Mouse (Mus musculus): ENCODE measurements at regions not wholly inside any gene's neighbourhood (a gene's known extent, or its start where the extent isn't known, plus 50 kb on each side); places are given as distances from the start of the nearest gene placed in this dataset.

GRCm38 (mm10) chr7:138626061-138626460, 219.8 kb upstream of the Ppp2r2d start:
- Histone ChIP-seq H3K27me3 (no peaks in the 10 kb centered on the region), H3K4me3 (no peak overlapping the region)

GRCm38 (mm10) chr7:138620896-138621655, 223.5 kb upstream of the Tcerg1l start:
- Histone ChIP-seq H3K4me1 (peaks cover 8% of the 10 kb centered on the region), H3K36me3 (no peaks in the 10 kb centered on the region), H3K27ac (no peak overlapping the region), H3K27me3 (no peaks in the 10 kb centered on the region), H3K4me3 (no peak overlapping the region), H3K9ac (no peak overlapping the region), H3K9me3 (no peaks in the 10 kb centered on the region), H3K4me2 (no peak overlapping the region)
- WGBS: 84% methylated on average over 10 of the region's 10 CpGs
- ATAC-seq (ENCODE audit: insufficient number of reproducible peaks, insufficient read depth, low FRiP score, low TSS enrichment, low read depth): no peak

More at GRCm38 (mm10) chr7:138626061-138626460, 219.8 kb upstream of the Ppp2r2d start:
- no peak for ATAC-seq (ENCODE audit: insufficient number of reproducible peaks, insufficient read depth, low FRiP score, low TSS enrichment, low read depth)
- no peaks in the 10 kb centered on the region for H3K9me3 ChIP-seq
- WGBS: 80% methylated on average over 9 of the region's 9 CpGs
- H3K4me2 ChIP-seq: no peak overlapping the region
- no peaks in the 10 kb centered on the region for H3K4me1 ChIP-seq
- H3K27ac ChIP-seq: no peak overlapping the region
- no peak overlapping the region for H3K9ac ChIP-seq
- no peaks in the 10 kb centered on the region for H3K36me3 ChIP-seq

- peaks cover 8% of the 10 kb centered on the region for H3K4me1 ChIP-seq
- no peaks in the 10 kb centered on the region for H3K27me3 ChIP-seq
- 57% methylated on average over 5 of the region's 5 CpGs for WGBS
- H3K36me3 ChIP-seq: no peaks in the 10 kb centered on the region
- H3K9me3 ChIP-seq: no peaks in the 10 kb centered on the region
- ATAC-seq (ENCODE audit: insufficient number of reproducible peaks, insufficient read depth, low FRiP score, low TSS enrichment, low read depth): no peak
- H3K4me2 ChIP-seq: no peak overlapping the region
- no peak overlapping the region for H3K27ac ChIP-seq
- no peak overlapping the region for H3K9ac ChIP-seq
- H3K4me3 ChIP-seq: no peak overlapping the region
Observed at GRCm38 (mm10) chr7:138620080-138620684, 222.7 kb upstream of the Tcerg1l start.

DNA sequence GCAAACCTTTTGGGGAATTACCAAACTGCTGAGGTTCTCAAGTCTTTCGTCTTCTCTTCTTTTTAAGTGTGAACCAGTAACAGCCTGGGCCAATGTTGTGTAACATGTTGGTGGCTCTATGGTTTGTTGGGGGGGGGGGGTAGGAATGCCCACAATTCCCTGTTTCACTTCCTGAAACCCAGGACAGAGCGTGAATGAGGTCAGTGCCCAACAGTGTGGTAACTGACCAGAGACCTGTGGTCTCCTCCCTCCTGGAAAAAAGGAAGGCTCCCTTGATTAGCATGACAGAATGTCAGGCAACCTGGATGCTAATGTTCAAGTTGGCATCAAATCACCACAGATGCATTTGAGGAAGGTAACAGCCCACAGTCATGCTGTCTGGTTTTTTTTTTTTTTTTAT, 218.9 kb upstream of the Tcerg1l start:
- no peaks in the 10 kb centered on the region for H3K27me3 ChIP-seq
- no peak overlapping the region for H3K4me3 ChIP-seq
- WGBS: 65% methylated on average over 2 of the region's 2 CpGs
- H3K27ac ChIP-seq: no peak overlapping the region
- no peaks in the 10 kb centered on the region for H3K36me3 ChIP-seq
- H3K4me1 ChIP-seq: peaks cover 8% of the 10 kb centered on the region
- ATAC-seq (ENCODE audit: insufficient number of reproducible peaks, insufficient read depth, low FRiP score, low TSS enrichment, low read depth): no peak
- H3K4me2 ChIP-seq: no peak overlapping the region
- H3K9ac ChIP-seq: no peak overlapping the region
- H3K9me3 ChIP-seq: no peaks in the 10 kb centered on the region

- H3K4me2 ChIP-seq: no peak overlapping the region
- no peaks in the 10 kb centered on the region for H3K36me3 ChIP-seq
- H3K4me1 ChIP-seq: peaks cover 19% of the 10 kb centered on the region; the same call in 1 of the 2 replicates
- no peak overlapping the region for H3K9ac ChIP-seq
- ATAC-seq (ENCODE audit: insufficient number of reproducible peaks, insufficient read depth, low FRiP score, low TSS enrichment, low read depth): no peak
- H3K4me3 ChIP-seq: no peak overlapping the region
- no peaks in the 10 kb centered on the region for H3K9me3 ChIP-seq
- WGBS: 89% methylated on average over 3 of the region's 3 CpGs
- H3K27ac ChIP-seq: no peak overlapping the region
- no peaks in the 10 kb centered on the region for H3K27me3 ChIP-seq
Observed at GRCm38 (mm10) chr7:138609605-138610004, 212.1 kb upstream of the Tcerg1l start.

GRCm38 (mm10) chr7:138609124-138609523, 211.6 kb upstream of the Tcerg1l start:
- no peaks in the 10 kb centered on the region for H3K9me3 ChIP-seq
- 92% methylated on average over 4 of the region's 4 CpGs for WGBS
- no peaks in the 10 kb centered on the region for H3K36me3 ChIP-seq
- no peak overlapping the region for H3K4me3 ChIP-seq
- H3K4me1 ChIP-seq: peaks cover 19% of the 10 kb centered on the region; the same call in 1 of the 2 replicates
- no peak overlapping the region for H3K9ac ChIP-seq
- no peak overlapping the region for H3K4me2 ChIP-seq
- ATAC-seq (ENCODE audit: insufficient number of reproducible peaks, insufficient read depth, low FRiP score, low TSS enrichment, low read depth): no peak
- H3K27ac ChIP-seq: no peak overlapping the region
- no peaks in the 10 kb centered on the region for H3K27me3 ChIP-seq

- no peaks in the 10 kb centered on the region for H3K9me3 ChIP-seq
- H3K27me3 ChIP-seq: no peaks in the 10 kb centered on the region
- ATAC-seq (ENCODE audit: insufficient number of reproducible peaks, insufficient read depth, low FRiP score, low TSS enrichment, low read depth): no peak
- no peak overlapping the region for H3K27ac ChIP-seq
- H3K9ac ChIP-seq: no peak overlapping the region
- H3K4me3 ChIP-seq: no peak overlapping the region
- H3K36me3 ChIP-seq: no peaks in the 10 kb centered on the region
- WGBS: 69% methylated on average over 11 of the region's 11 CpGs
- no peak overlapping the region for H3K4me2 ChIP-seq
- peaks cover 19% of the 10 kb centered on the region; the same call in 1 of the 2 replicates for H3K4me1 ChIP-seq
Observed at GRCm38 (mm10) chr7:138606363-138606964, 208.9 kb upstream of the Tcerg1l start.

- H3K27ac ChIP-seq: no peak overlapping the region
- no peaks in the 10 kb centered on the region for H3K27me3 ChIP-seq
- no peaks in the 10 kb centered on the region for H3K9me3 ChIP-seq
- no peak overlapping the region for H3K4me3 ChIP-seq
- peaks cover 19% of the 10 kb centered on the region; the same call in 1 of the 2 replicates for H3K4me1 ChIP-seq
- H3K36me3 ChIP-seq: no peaks in the 10 kb centered on the region
- no peak overlapping the region for H3K4me2 ChIP-seq
- no peak overlapping the region for H3K9ac ChIP-seq
- ATAC-seq (ENCODE audit: insufficient number of reproducible peaks, insufficient read depth, low FRiP score, low TSS enrichment, low read depth): no peak
Observed at GRCm38 (mm10) chr7:138605923-138606322, 208.4 kb upstream of the Tcerg1l start.

- WGBS: 66% methylated on average over 4 of the region's 4 CpGs
- ATAC-seq (ENCODE audit: insufficient number of reproducible peaks, insufficient read depth, low FRiP score, low TSS enrichment, low read depth): no peak
- H3K4me2 ChIP-seq: no peak overlapping the region
Observed at GRCm38 (mm10) chr7:138601749-138602148, 204.2 kb upstream of the Tcerg1l start.

GRCm38 (mm10) chr7:138593344-138593743, 195.8 kb upstream of the Tcerg1l start:
- ATAC-seq (ENCODE audit: insufficient number of reproducible peaks, insufficient read depth, low FRiP score, low TSS enrichment, low read depth): no peak
- 69% methylated on average over 2 of the region's 2 CpGs for WGBS
- Histone ChIP-seq H3K9me3 (no peaks in the 10 kb centered on the region), H3K27me3 (peaks cover 4% of the 10 kb centered on the region; the same call in 1 of the 2 replicates), H3K9ac (no peak overlapping the region), H3K4me3 (no peak overlapping the region), H3K36me3 (no peaks in the 10 kb centered on the region), H3K4me2 (no peak overlapping the region), H3K27ac (no peak overlapping the region), H3K4me1 (no peaks in the 10 kb centered on the region)

More at GRCm38 (mm10) chr7:138601749-138602148, 204.2 kb upstream of the Tcerg1l start:
- H3K4me3 ChIP-seq: no peak overlapping the region
- no peaks in the 10 kb centered on the region for H3K9me3 ChIP-seq
- peaks cover 9% of the 10 kb centered on the region; the same call in 1 of the 2 replicates for H3K4me1 ChIP-seq
- H3K27ac ChIP-seq: no peak overlapping the region
- H3K36me3 ChIP-seq: no peaks in the 10 kb centered on the region
- H3K9ac ChIP-seq: no peak overlapping the region
- 0 out of 2 replicates have a peak, but pooled peaks cover 4% of the 10 kb centered on the region for H3K27me3 ChIP-seq

DNA sequence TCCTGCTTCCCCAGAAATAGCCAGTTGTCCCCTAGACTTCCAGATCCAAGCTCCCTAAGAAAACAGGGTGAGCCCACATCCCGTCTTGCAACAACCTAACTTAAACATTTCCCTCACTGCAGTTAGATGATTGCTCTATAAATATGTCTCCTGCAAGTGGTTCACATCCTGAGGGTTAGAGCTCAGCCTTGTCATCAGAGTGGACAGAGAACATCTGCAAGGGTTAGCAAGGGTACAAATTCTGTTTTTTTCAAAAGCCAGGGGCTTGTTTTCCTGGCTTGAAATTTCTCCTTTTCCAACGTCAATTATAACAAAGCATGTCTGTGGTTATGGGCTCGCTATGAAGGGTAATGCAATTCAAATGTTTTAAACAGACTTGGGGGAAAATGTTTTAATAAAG, 169.8 kb upstream of the Tcerg1l start:
- no peak for ATAC-seq (ENCODE audit: insufficient number of reproducible peaks, insufficient read depth, low FRiP score, low TSS enrichment, low read depth)
- 40% methylated on average over 3 of the region's 3 CpGs for WGBS
- H3K4me2 ChIP-seq: no peak overlapping the region

More for the DNA sequence above, 169.8 kb upstream of the Tcerg1l start:
- H3K4me1 ChIP-seq: 0 out of 2 replicates have a peak, but pooled peaks cover 4% of the 10 kb centered on the region
- H3K9ac ChIP-seq: no peak overlapping the region
- no peaks in the 10 kb centered on the region for H3K9me3 ChIP-seq
- no peaks in the 10 kb centered on the region for H3K36me3 ChIP-seq
- no peak overlapping the region for H3K4me3 ChIP-seq
- H3K27me3 ChIP-seq: no peaks in the 10 kb centered on the region
- H3K27ac ChIP-seq: peak overlapping the region; percentile 11; the same call in 1 of the 2 replicates
